Mouse (Mus musculus) stomach, postnatal 0 days (tissue): ENCODE results near the gene Atxn7l1.
A peak's percentile ranks its signal among the peaks of the same experiment; 100 is the strongest.

ENCODE experiments used
- CTCF ChIP-seq: IDR thresholded peaks from 2 replicates; pipeline ENCODE4 v1.5.1; 2016; ENCODE audit warnings: antibody characterized with exemption, low read depth, mild to moderate bottlenecking, moderate library complexity
- EP300 ChIP-seq: optimal IDR thresholded peaks from 2 replicates; pipeline ENCODE3; 2016; ENCODE audit warnings: antibody characterized with exemption

- no peak for TF ChIP-seq EP300
- TF ChIP-seq CTCF: peak; percentile 24; the same call in 1 of the 2 replicates
Observed at GRCm38 (mm10) chr12:33322547-33322946, 175.1 kb downstream of the Atxn7l1 start.
